Mouse (Mus musculus): ENCODE measurements at regions not wholly inside any gene's neighbourhood (a gene's known extent, or its start where the extent isn't known, plus 50 kb on each side); places are given as distances from the start of the nearest gene placed in this dataset.

- no peak for DNase-seq
Measured at GRCm38 (mm10) chr11:51911481-51911880, 54.0 kb upstream of the Jade2 start.

GRCm38 (mm10) chr11:51915656-51916032, 51.8 kb upstream of the Cdkn2aipnl start:
- DNase-seq: no peak

GRCm38 (mm10) chr11:51916033-51916929, 51.2 kb upstream of the Cdkn2aipnl start:
- DNase-seq: peak; percentile 91
